Mouse (Mus musculus): ENCODE results near the gene Acad10.

Acad10 gene

GRCm38 (mm10) chr5:121596226-121596625 lies 64.1 kb downstream of the Acad10 start:
- no peak for DNase-seq (ENCODE audit: low spot score)

- no peak for DNase-seq (ENCODE audit: low spot score)
Observed at GRCm38 (mm10) chr5:121595758-121596157, 64.6 kb downstream of the Acad10 start.

- no peak for DNase-seq (ENCODE audit: low spot score)
Observed at GRCm38 (mm10) chr5:121594714-121595313, 65.5 kb downstream of the Acad10 start.

- DNase-seq (ENCODE audit: low spot score) = peak; percentile 64
Observed at GRCm38 (mm10) chr5:121593451-121594401, 66.6 kb downstream of the Acad10 start, which contains the start of gene Aldh2. Gene Aldh2 (minus strand): TSS chr5:121593824.

GRCm38 (mm10) chr5:121592816-121593407 lies 67.4 kb downstream of the Acad10 start:
- DNase-seq (ENCODE audit: low spot score) = no peak

- DNase-seq (ENCODE audit: low spot score) = no peak
Observed at GRCm38 (mm10) chr5:121592064-121592815, 68.1 kb downstream of the Acad10 start.

- DNase-seq (ENCODE audit: low spot score) = no peak
Observed at GRCm38 (mm10) chr5:121591417-121592063, 68.8 kb downstream of the Acad10 start.

GRCm38 (mm10) chr5:121589928-121590327 lies 70.4 kb downstream of the Acad10 start:
- no peak for DNase-seq (ENCODE audit: low spot score)

GRCm38 (mm10) chr5:121586400-121587039 lies 73.8 kb downstream of the Acad10 start:
- no peak for DNase-seq (ENCODE audit: low spot score)

- no peak for DNase-seq (ENCODE audit: low spot score)
Observed at GRCm38 (mm10) chr5:121585699-121586098, 74.6 kb downstream of the Acad10 start.

- DNase-seq (ENCODE audit: low spot score) = no peak
Observed at GRCm38 (mm10) chr5:121585005-121585404, 75.3 kb downstream of the Acad10 start.

GRCm38 (mm10) chr5:121583765-121584501 lies 76.4 kb downstream of the Acad10 start:
- peak; percentile 85 for DNase-seq (ENCODE audit: low spot score)

- DNase-seq (ENCODE audit: low spot score) = no peak
Observed at GRCm38 (mm10) chr5:121581945-121582344, 78.4 kb downstream of the Acad10 start.

GRCm38 (mm10) chr5:121576927-121577488 lies 83.3 kb downstream of the Acad10 start:
- DNase-seq (ENCODE audit: low spot score) = no peak

GRCm38 (mm10) chr5:121575867-121576266 lies 84.4 kb downstream of the Acad10 start:
- no peak for DNase-seq (ENCODE audit: low spot score)

- DNase-seq (ENCODE audit: low spot score) = no peak
Observed at GRCm38 (mm10) chr5:121574145-121574544, 86.2 kb downstream of the Acad10 start.

Measured in ovary, postnatal 10 days (tissue).